In the genomic region with DNA sequence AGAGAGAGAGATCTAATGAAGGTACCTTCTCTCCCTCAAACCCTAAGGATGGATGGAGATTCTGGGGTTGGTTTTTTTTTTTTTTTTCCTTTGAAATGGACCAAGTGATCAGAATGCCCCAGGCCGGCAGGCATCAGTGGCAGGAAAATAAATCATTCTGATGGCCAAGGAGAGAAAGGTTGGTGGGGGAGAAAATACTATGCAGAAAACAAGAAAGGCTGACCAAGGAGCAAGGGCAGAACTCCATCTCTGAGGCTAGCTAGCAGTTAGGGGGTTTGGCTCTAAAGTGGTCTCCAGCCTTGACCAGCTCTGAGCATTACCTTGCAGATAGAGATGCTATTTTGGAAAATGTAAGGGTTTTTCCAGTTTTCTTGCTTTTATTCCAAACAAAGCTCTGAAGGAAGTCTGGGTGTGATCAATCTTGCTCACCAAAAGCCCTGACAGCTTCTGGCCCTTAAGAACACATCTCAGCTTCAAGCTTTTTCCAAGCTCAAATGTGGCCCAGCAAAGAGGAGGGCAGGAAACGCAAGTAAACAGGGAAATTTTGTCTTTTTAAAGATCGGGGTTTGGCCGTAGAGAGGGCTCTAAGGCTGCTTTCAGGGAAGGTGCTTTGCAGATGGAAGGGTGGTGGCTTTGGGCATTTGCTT, we compare ENCODE assay signal across 13 mouse cellular contexts. TPM values are rescaled to one million over a fixed set of nuclear protein-coding genes. Genes with fewer than 3 reads are reported as not detected.
DNase-seq lines count a peak whose midpoint lies in the region; ATAC-seq lines count a peak whose summit lies in the region.
"Had no signal": no experiment of that assay in that cellular context is flagged by ENCODE, and none has a peak within 500 bp of the region (broad histone marks: within the 10 kb centered on the region; RNA-seq: fewer than 3 reads in every experiment).

No protein-coding gene starts in this region.

- peak overlapping the region; percentile 79 for H3K27ac ChIP-seq in heart, embryonic 13.5 days (replicated peaks)
- peak overlapping the region; percentile 16; the same call in 1 of the 2 replicates for H3K27ac ChIP-seq in embryonic facial prominence, embryonic 11.5 days (replicated peaks; ENCODE audit: low read depth, low read length)
- no peak overlapping the region for H3K27ac ChIP-seq in limb, embryonic 11.5 days (replicated peaks; ENCODE audit: low read depth, low read length)
- no peak overlapping the region for H3K27ac ChIP-seq in midbrain, embryonic 16.5 days (ENCODE audit: low read length)

- peak overlapping the region; percentile 59 for H3K9ac ChIP-seq in heart, embryonic 13.5 days
- H3K9ac ChIP-seq in embryonic facial prominence, embryonic 11.5 days (replicated peaks; ENCODE audit: low read length): peak overlapping the region; percentile 62
- H3K9ac ChIP-seq in limb, embryonic 11.5 days (ENCODE audit: low read length): peak overlapping the region; percentile 14; the same call in 1 of the 2 replicates
- H3K9ac ChIP-seq in midbrain, embryonic 16.5 days (ENCODE audit: low read depth, low read length): no peak overlapping the region

- peak overlapping the region; percentile 51 for H3K4me3 ChIP-seq in heart, embryonic 13.5 days
- peak overlapping the region; percentile 34 for H3K4me3 ChIP-seq in embryonic facial prominence, embryonic 11.5 days (ENCODE audit: low read depth, low read length)
- H3K4me3 ChIP-seq in limb, embryonic 11.5 days (ENCODE audit: low read depth, low read length): no peak overlapping the region
- H3K4me3 ChIP-seq in midbrain, embryonic 16.5 days (ENCODE audit: low read depth, low read length): no peak overlapping the region

- WGBS in heart, embryonic 13.5 days: 12% methylated on average over 4 of the region's 4 CpGs
- WGBS in embryonic facial prominence, embryonic 11.5 days: under 1% methylated on average over 4 of the region's 4 CpGs
- 1% methylated on average over 4 of the region's 4 CpGs for WGBS in limb, embryonic 11.5 days
- WGBS in midbrain, embryonic 16.5 days: 5% methylated on average over 4 of the region's 4 CpGs

- peaks cover 99% of the 10 kb centered on the region for H3K27me3 ChIP-seq in heart, embryonic 13.5 days (replicated peaks)
- H3K27me3 ChIP-seq in embryonic facial prominence, embryonic 11.5 days (ENCODE audit: control insufficient read depth, insufficient read depth, low read length): peaks cover 68% of the 10 kb centered on the region
- peaks cover 29% of the 10 kb centered on the region for H3K27me3 ChIP-seq in limb, embryonic 11.5 days (ENCODE audit: control insufficient read depth, insufficient read depth, low read length)
- H3K27me3 ChIP-seq in midbrain, embryonic 16.5 days (ENCODE audit: control insufficient read depth, insufficient read depth, low read depth, low read length): peaks cover 71% of the 10 kb centered on the region
- H3K27me3 ChIP-seq: CH12.LX had no signal

- no peaks in the 10 kb centered on the region for H3K36me3 ChIP-seq in heart, embryonic 13.5 days
- no peaks in the 10 kb centered on the region for H3K36me3 ChIP-seq in embryonic facial prominence, embryonic 11.5 days (replicated peaks; ENCODE audit: control insufficient read depth, insufficient read depth, low read depth, low read length)
- H3K36me3 ChIP-seq in limb, embryonic 11.5 days (ENCODE audit: control insufficient read depth, insufficient read depth, low read length): peaks cover 2% of the 10 kb centered on the region; the same call in 1 of the 2 replicates
- no peaks in the 10 kb centered on the region for H3K36me3 ChIP-seq in midbrain, embryonic 16.5 days (ENCODE audit: control insufficient read depth, insufficient read depth, low read length)

- no peaks in the 10 kb centered on the region for H3K9me3 ChIP-seq in heart, embryonic 13.5 days
- no peaks in the 10 kb centered on the region for H3K9me3 ChIP-seq in embryonic facial prominence, embryonic 11.5 days (replicated peaks; ENCODE audit: control insufficient read depth, low read length)
- H3K9me3 ChIP-seq in limb, embryonic 11.5 days (ENCODE audit: control insufficient read depth, low read length): no peaks in the 10 kb centered on the region
- no peaks in the 10 kb centered on the region for H3K9me3 ChIP-seq in midbrain, embryonic 16.5 days (replicated peaks; ENCODE audit: control insufficient read depth, low read length, poor library complexity, severe bottlenecking)

- peaks cover 14% of the 10 kb centered on the region; the same call in 1 of the 2 replicates for H3K4me1 ChIP-seq in heart, embryonic 13.5 days
- H3K4me1 ChIP-seq in embryonic facial prominence, embryonic 11.5 days (ENCODE audit: control insufficient read depth, insufficient read depth, low read length): no peaks in the 10 kb centered on the region
- peaks cover 57% of the 10 kb centered on the region for H3K4me1 ChIP-seq in limb, embryonic 11.5 days (ENCODE audit: control insufficient read depth, insufficient read depth, low read length)
- H3K4me1 ChIP-seq in midbrain, embryonic 16.5 days (ENCODE audit: control insufficient read depth, insufficient read depth, low read length): no peaks in the 10 kb centered on the region

- DNase-seq in heart, postnatal 25 days (ENCODE audit: low spot score): no peak
- DNase-seq in 3T3-L1 (ENCODE audit: low read depth, low spot score): peak; percentile 81
- no peak for DNase-seq in embryonic facial prominence, embryonic 11.5 days (ENCODE audit: low spot score)
- DNase-seq in limb, embryonic 11.5 days (ENCODE audit: low spot score): peak; percentile 50
- no peak for DNase-seq in right cerebral cortex, adult 18-20 months
- DNase-seq in cerebellum, adult 11-12 months: no peak
- DNase-seq: gastrocnemius, postnatal 25 days had no signal

- ATAC-seq in heart, embryonic 13.5 days (ENCODE audit: extremely low read depth, insufficient number of reproducible peaks, low FRiP score, low TSS enrichment): no peak
- ATAC-seq in embryonic facial prominence, embryonic 11.5 days (replicated peaks; ENCODE audit: insufficient number of reproducible peaks, low FRiP score, low TSS enrichment, low read depth): no peak
- ATAC-seq in limb, embryonic 11.5 days (ENCODE audit: insufficient number of reproducible peaks, low FRiP score, low TSS enrichment, low read depth): no peak
- ATAC-seq in midbrain, embryonic 16.5 days: no peak
- ATAC-seq: activated CD4-positive, CD25-positive, alpha-beta regulatory T cell, adult 4 months had no signal

- intact Hi-C loops in heart, postnatal 25 days (cut with DNase I): no loop called here

- H3K4me2 ChIP-seq in heart, embryonic 13.5 days: peak overlapping the region; percentile 59
- 0 out of 2 replicates have a peak overlapping the region, but pooled peaks have one; percentile 2 for H3K4me2 ChIP-seq in embryonic facial prominence, embryonic 11.5 days (ENCODE audit: low read depth, low read length)
- H3K4me2 ChIP-seq in limb, embryonic 11.5 days (ENCODE audit: low read depth, severe bottlenecking): peak overlapping the region; percentile 7; the same call in 1 of the 2 replicates
- no peak overlapping the region for H3K4me2 ChIP-seq in midbrain, embryonic 16.5 days (ENCODE audit: low read length)

RNA-seq across cellular contexts. Expression of gene Hoxa2, which starts 1.9 kb away (rescaled TPM):
- 1.5 and 2.5 TPM in 2 replicates for polyA plus RNA-seq in heart, embryonic 13.5 days (2015; fragmentation: Nextera tagmentation; extraction: Ambion mirVana)
- total RNA-seq in heart, postnatal 25 days (2021): under 1 TPM; 0.31 to 0.34 TPM
- 19.4 and 24.1 TPM in 2 replicates for polyA plus RNA-seq in embryonic facial prominence, embryonic 11.5 days (2014; fragmentation: Nextera tagmentation; extraction: Ambion mirVana)
- 2.8 and 3.0 TPM in 2 replicates for polyA plus RNA-seq in limb, embryonic 11.5 days (2014; fragmentation: Nextera tagmentation; extraction: Ambion mirVana)
- 0.10 and 0.22 TPM in 2 replicates for polyA plus RNA-seq in midbrain, embryonic 16.5 days (2015; fragmentation: Nextera tagmentation; extraction: Ambion mirVana)
- total RNA-seq: CH12.LX; layer of hippocampus, adult 8-10 months had no signal
- polyA plus RNA-seq: activated CD4-positive, CD25-positive, alpha-beta regulatory T cell, adult 4 months had no signal

RNA-seq across cellular contexts. Expression of gene Hoxa1, which starts 8.4 kb away (rescaled TPM):
- polyA plus RNA-seq in heart, embryonic 13.5 days (2015; fragmentation: Nextera tagmentation; extraction: Ambion mirVana): 0.97 and 1.6 TPM in 2 replicates
- total RNA-seq in heart, postnatal 25 days (2021): under 1 TPM in 1 of 2 experiments, not detected in 1; 0.16 TPM
- polyA plus RNA-seq in embryonic facial prominence, embryonic 11.5 days (2014; fragmentation: Nextera tagmentation; extraction: Ambion mirVana): 1.1 TPM in 2 replicates
- polyA plus RNA-seq in limb, embryonic 11.5 days (2014; fragmentation: Nextera tagmentation; extraction: Ambion mirVana): 0.99 and 1.1 TPM in 2 replicates
- polyA plus RNA-seq in midbrain, embryonic 16.5 days (2015; fragmentation: Nextera tagmentation; extraction: Ambion mirVana): 0.20 TPM in 1 of 2 replicates, not detected in the other
- total RNA-seq: layer of hippocampus, adult 8-10 months had no signal
- polyA plus RNA-seq: activated CD4-positive, CD25-positive, alpha-beta regulatory T cell, adult 4 months had no signal

RNA-seq across cellular contexts. Expression of gene 5730596B20Rik, which starts 10.7 kb away (rescaled TPM):
- 0.15 and 0.33 TPM in 2 replicates for polyA plus RNA-seq in heart, embryonic 13.5 days (2015; fragmentation: Nextera tagmentation; extraction: Ambion mirVana)
- total RNA-seq in heart, postnatal 25 days (2021): not detected
- polyA plus RNA-seq in embryonic facial prominence, embryonic 11.5 days (2014; fragmentation: Nextera tagmentation; extraction: Ambion mirVana): 0.13 and 0.22 TPM in 2 replicates
- 0.99 and 1.4 TPM in 2 replicates for polyA plus RNA-seq in limb, embryonic 11.5 days (2014; fragmentation: Nextera tagmentation; extraction: Ambion mirVana)
- polyA plus RNA-seq in midbrain, embryonic 16.5 days (2015; fragmentation: Nextera tagmentation; extraction: Ambion mirVana): not detected in 2 replicates
- total RNA-seq: CH12.LX; gastrocnemius, postnatal 25 days; layer of hippocampus, adult 8-10 months had no signal
- polyA plus RNA-seq: activated CD4-positive, CD25-positive, alpha-beta regulatory T cell, adult 4 months; testis, adult 2 months had no signal

RNA-seq across cellular contexts. Expression of gene Hoxa4, which starts 25.0 kb away (rescaled TPM):
- polyA plus RNA-seq in heart, embryonic 13.5 days (2015; fragmentation: Nextera tagmentation; extraction: Ambion mirVana): 0.71 and 0.74 TPM in 2 replicates
- total RNA-seq in heart, postnatal 25 days (2021): under 1 TPM; 0.22 to 0.36 TPM
- polyA plus RNA-seq in embryonic facial prominence, embryonic 11.5 days (2014; fragmentation: Nextera tagmentation; extraction: Ambion mirVana): 0.31 and 0.34 TPM in 2 replicates
- polyA plus RNA-seq in limb, embryonic 11.5 days (2014; fragmentation: Nextera tagmentation; extraction: Ambion mirVana): 1.0 and 1.3 TPM in 2 replicates
- not detected in 2 replicates for polyA plus RNA-seq in midbrain, embryonic 16.5 days (2015; fragmentation: Nextera tagmentation; extraction: Ambion mirVana)
- total RNA-seq: CH12.LX; layer of hippocampus, adult 8-10 months had no signal
- polyA plus RNA-seq: activated CD4-positive, CD25-positive, alpha-beta regulatory T cell, adult 4 months had no signal

RNA-seq across cellular contexts. Expression of gene Hoxa5, which starts 37.8 kb away (rescaled TPM):
- polyA plus RNA-seq in heart, embryonic 13.5 days (2015; fragmentation: Nextera tagmentation; extraction: Ambion mirVana): 3.6 and 5.9 TPM in 2 replicates
- 1 to 10 TPM in 1 of 2 experiments, under 1 TPM in 1; 0.52 to 1.3 TPM for total RNA-seq in heart, postnatal 25 days (2021)
- polyA plus RNA-seq in embryonic facial prominence, embryonic 11.5 days (2014; fragmentation: Nextera tagmentation; extraction: Ambion mirVana): 0.39 and 1.4 TPM in 2 replicates
- 11.0 and 11.3 TPM in 2 replicates for polyA plus RNA-seq in limb, embryonic 11.5 days (2014; fragmentation: Nextera tagmentation; extraction: Ambion mirVana)
- 0.21 TPM in 1 of 2 replicates, not detected in the other for polyA plus RNA-seq in midbrain, embryonic 16.5 days (2015; fragmentation: Nextera tagmentation; extraction: Ambion mirVana)
- total RNA-seq: layer of hippocampus, adult 8-10 months had no signal
- polyA plus RNA-seq: activated CD4-positive, CD25-positive, alpha-beta regulatory T cell, adult 4 months had no signal

Comparison
In these comparisons a context has a peak if more than half of its experiments do, and no peak if none do; other contexts are left out.
1. H3K27ac ChIP-seq: peak in heart, embryonic 13.5 days (single experiment) and embryonic facial prominence, embryonic 11.5 days (single experiment); none in limb, embryonic 11.5 days (single experiment) and midbrain, embryonic 16.5 days (single experiment).
2. H3K4me3 ChIP-seq: peak in heart, embryonic 13.5 days (single experiment) and embryonic facial prominence, embryonic 11.5 days (single experiment); none in limb, embryonic 11.5 days (single experiment) and midbrain, embryonic 16.5 days (single experiment).
3. DNase-seq: peak in 3T3-L1 (single experiment) and limb, embryonic 11.5 days (single experiment); none in heart, postnatal 25 days (single experiment), embryonic facial prominence, embryonic 11.5 days (single experiment), right cerebral cortex, adult 18-20 months (single experiment) and cerebellum, adult 11-12 months (single experiment).